Mouse (Mus musculus) liver, embryonic 15.5 days (tissue): ENCODE measurements around the gene Rab3ip. TPM values are rescaled to one million over a fixed set of nuclear protein-coding genes. Genes with fewer than 3 reads are reported as not detected.

Experiments
- ATAC-seq: fragments of 200-750 bp; cut with Nextera tagmentation; 2 replicates; pipeline ENCODE4 v1.8.0; 2017; ENCODE audit warnings: moderate number of reproducible peaks, mild to moderate bottlenecking, moderate library complexity; ENCODE audit not compliant: insufficient read depth
- H3K27ac ChIP-seq: fragments of 300-500 bp; sonication (generic); replicated peaks from 2 replicates; pipeline ENCODE4 v1.5.1; 2015; ENCODE audit warnings: mild to moderate bottlenecking, inconsistent platforms
- H3K27me3 ChIP-seq: fragments of 300-500 bp; sonication (generic); 2 replicates; pipeline ENCODE4 v1.6.1; 2015; ENCODE audit warnings: mild to moderate bottlenecking, inconsistent platforms
- H3K36me3 ChIP-seq: fragments of 300-500 bp; sonication (generic); replicated peaks from 2 replicates; pipeline ENCODE4 v1.6.1; 2015; ENCODE audit warnings: moderate library complexity, mild to moderate bottlenecking, inconsistent platforms
- H3K4me1 ChIP-seq: fragments of 300-500 bp; sonication (generic); replicated peaks from 2 replicates; pipeline ENCODE4 v1.6.1; 2015; ENCODE audit warnings: inconsistent platforms
- H3K4me2 ChIP-seq: fragments of 300-500 bp; sonication (generic); 2 replicates; pipeline ENCODE4 v1.6.1; 2015; ENCODE audit warnings: moderate library complexity, mild to moderate bottlenecking, inconsistent platforms
- H3K4me3 ChIP-seq: fragments of 300-500 bp; sonication (generic); replicated peaks from 2 replicates; pipeline ENCODE4 v1.5.1; 2015; ENCODE audit warnings: mild to moderate bottlenecking, inconsistent platforms
- H3K9ac ChIP-seq: fragments of 300-500 bp; sonication (generic); 2 replicates; pipeline ENCODE4 v1.6.1; 2015; ENCODE audit warnings: moderate library complexity, mild to moderate bottlenecking, inconsistent platforms
- H3K9me3 ChIP-seq: fragments of 300-500 bp; sonication (generic); replicated peaks from 2 replicates; pipeline ENCODE4 v1.6.1; 2016; ENCODE audit warnings: inconsistent platforms
- WGBS: fragments of 180-500 bp; shearing (Covaris S2); methylation state at CpG from one replicate; pipeline ENCODE4 v1.1.7; 2015; ENCODE audit warnings: mixed read lengths; ENCODE audit not compliant: insufficient replicate concordance; 5-methylcytosine and 5-hydroxymethylcytosine counted together
- polyA plus RNA-seq: library from polyadenylated mRNA; unstranded; fragments of >200 nt; fragmentation: Nextera tagmentation; extraction: Ambion mirVana; gene quantifications from 2 replicates; pipeline ENCODE4 v1.2.1, GENCODE M21; 2015

The Rab3ip gene
- polyA plus RNA-seq, 1 experiment from 2014 or later, result 10.7 TPM

DNA sequence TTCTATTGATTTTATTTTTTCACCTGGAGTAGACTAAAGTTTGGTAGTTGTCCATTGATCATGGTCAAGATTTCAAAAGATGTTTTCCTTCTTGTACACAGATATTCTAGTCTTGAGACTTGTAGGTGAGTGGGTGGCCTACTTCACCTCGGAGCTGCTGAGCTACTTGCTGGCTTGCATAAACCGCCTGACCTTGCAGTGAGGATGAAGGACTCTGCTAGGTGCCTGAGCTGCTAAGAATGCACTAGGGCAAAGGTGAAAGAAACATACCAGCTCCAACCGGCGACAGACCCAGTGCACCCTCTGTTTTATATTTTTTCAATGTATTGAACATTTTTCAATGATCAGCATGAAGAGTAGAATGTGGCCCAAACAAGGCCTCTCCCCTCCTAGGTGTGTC, 29.7 kb upstream of the Rab3ip start:
- Histone ChIP-seq H3K4me1 (no peaks in the 10 kb centered on the region), H3K27me3 (no peaks in the 10 kb centered on the region), H3K27ac (no peak overlapping the region), H3K4me2 (no peak overlapping the region), H3K9ac (no peak overlapping the region), H3K4me3 (no peak overlapping the region), H3K9me3 (no peaks in the 10 kb centered on the region), H3K36me3 (no peaks in the 10 kb centered on the region)
- WGBS, result 62% methylated on average over 4 of the region's 4 CpGs
- no peak for ATAC-seq

- Histone ChIP-seq H3K27me3 (no peaks in the 10 kb centered on the region), H3K27ac (no peak overlapping the region), H3K4me1 (no peaks in the 10 kb centered on the region), H3K36me3 (no peaks in the 10 kb centered on the region), H3K9me3 (no peaks in the 10 kb centered on the region), H3K4me3 (no peak overlapping the region), H3K4me2 (no peak overlapping the region), H3K9ac (no peak overlapping the region)
- ATAC-seq, result no peak
- 78% methylated on average over 9 of the region's 9 CpGs for WGBS
Measured at GRCm38 (mm10) chr10:116978841-116979240, 28.3 kb upstream of the Rab3ip start.

GRCm38 (mm10) chr10:116977858-116978257, 27.3 kb upstream of the Rab3ip start:
- H3K9me3 ChIP-seq, result no peaks in the 10 kb centered on the region
- no peaks in the 10 kb centered on the region for H3K4me1 ChIP-seq
- no peak for ATAC-seq
- 37% methylated on average over 2 of the region's 2 CpGs for WGBS
- H3K9ac ChIP-seq, result no peak overlapping the region
- no peaks in the 10 kb centered on the region for H3K36me3 ChIP-seq
- H3K4me3 ChIP-seq, result no peak overlapping the region
- no peaks in the 10 kb centered on the region for H3K27me3 ChIP-seq
- no peak overlapping the region for H3K4me2 ChIP-seq
- no peak overlapping the region for H3K27ac ChIP-seq

DNA sequence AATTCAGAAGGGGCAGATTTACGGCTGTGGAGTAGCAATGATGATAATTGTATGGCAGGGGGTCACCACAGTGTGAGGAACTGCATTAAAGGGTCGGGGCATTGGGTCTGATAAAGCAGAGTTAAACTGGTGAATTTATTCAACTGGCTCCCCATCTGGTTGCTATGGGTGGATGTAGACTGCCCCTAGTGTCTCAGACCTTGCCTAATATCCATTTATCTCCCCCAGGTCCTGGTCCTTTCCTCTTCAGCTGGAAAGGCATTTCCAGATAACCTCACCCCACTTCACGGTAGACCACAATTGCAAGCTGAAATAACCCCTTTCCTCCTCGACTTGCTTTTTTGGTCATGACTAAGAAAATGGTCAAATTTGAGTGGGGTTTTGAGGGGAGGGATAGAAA, 26.9 kb upstream of the Rab3ip start:
- Histone ChIP-seq H3K9ac (no peak overlapping the region), H3K27me3 (no peaks in the 10 kb centered on the region), H3K36me3 (no peaks in the 10 kb centered on the region), H3K4me1 (no peaks in the 10 kb centered on the region), H3K27ac (no peak overlapping the region), H3K9me3 (no peaks in the 10 kb centered on the region), H3K4me3 (no peak overlapping the region), H3K4me2 (no peak overlapping the region)
- 13% methylated on average over 4 of the region's 4 CpGs for WGBS
- no peak for ATAC-seq

DNA sequence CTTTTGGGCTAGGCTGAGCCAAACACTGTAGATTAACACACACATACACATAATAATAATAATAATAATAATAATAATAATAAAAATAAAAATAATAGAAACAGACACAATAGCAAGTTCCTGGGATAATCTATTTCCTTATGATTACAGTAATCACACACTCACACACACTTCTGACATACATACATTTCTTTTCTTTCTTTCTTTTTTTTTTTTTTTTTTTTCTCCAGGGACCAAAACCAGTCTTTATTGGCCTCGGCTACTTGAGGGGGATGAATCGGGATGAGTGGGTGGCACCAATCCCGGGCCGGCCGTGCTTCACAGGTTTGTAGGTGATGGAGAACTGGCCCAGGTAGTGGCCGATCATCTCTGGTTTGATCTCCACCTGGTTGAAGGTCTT, 21.9 kb upstream of the Rab3ip start, which contains the start of gene Gm10271:
TSS of gene Gm10271 (minus strand) at position 101 of the 400 bp plus-strand sequence.
- no peak within 1 kb of the TSS for H3K9ac ChIP-seq
- H3K9me3 ChIP-seq, result no peaks in the 10 kb centered on the region
- no peaks in the 10 kb centered on the region for H3K27me3 ChIP-seq
- no peak for ATAC-seq
- no peaks in the 10 kb centered on the region; the same call in 1 of the 2 replicates for H3K4me1 ChIP-seq
- H3K4me3 ChIP-seq, result no peak within 1 kb of the TSS
- no peak within 1 kb of the TSS for H3K4me2 ChIP-seq
- H3K27ac ChIP-seq, result no peak within 1 kb of the TSS
- WGBS, result 81% methylated on average over 6 of the region's 6 CpGs
- no peaks in the 10 kb centered on the region for H3K36me3 ChIP-seq

- 63% methylated on average over 4 of the region's 4 CpGs for WGBS
Measured at GRCm38 (mm10) chr10:116968741-116969140, 18.2 kb upstream of the Rab3ip start.

GRCm38 (mm10) chr10:116966065-116966464, 15.5 kb upstream of the Rab3ip start:
- no peaks in the 10 kb centered on the region; the same call in 1 of the 2 replicates for H3K4me1 ChIP-seq
- WGBS, result 59% methylated on average over 6 of the region's 6 CpGs
- H3K27ac ChIP-seq, result no peak overlapping the region
- no peak overlapping the region for H3K4me2 ChIP-seq
- 0 out of 2 replicates have a peak, but pooled peaks cover 3% of the 10 kb centered on the region for H3K27me3 ChIP-seq
- no peak overlapping the region for H3K4me3 ChIP-seq
- no peaks in the 10 kb centered on the region for H3K9me3 ChIP-seq
- H3K36me3 ChIP-seq, result no peaks in the 10 kb centered on the region
- ATAC-seq, result no peak
- no peak overlapping the region for H3K9ac ChIP-seq

More at GRCm38 (mm10) chr10:116968741-116969140, 18.2 kb upstream of the Rab3ip start:
- H3K9ac ChIP-seq, result no peak overlapping the region
- no peaks in the 10 kb centered on the region for H3K27me3 ChIP-seq
- H3K4me2 ChIP-seq, result no peak overlapping the region
- no peak for ATAC-seq
- no peak overlapping the region for H3K4me3 ChIP-seq
- no peaks in the 10 kb centered on the region for H3K36me3 ChIP-seq
- no peaks in the 10 kb centered on the region; the same call in 1 of the 2 replicates for H3K4me1 ChIP-seq
- H3K9me3 ChIP-seq, result no peaks in the 10 kb centered on the region
- H3K27ac ChIP-seq, result no peak overlapping the region

DNA sequence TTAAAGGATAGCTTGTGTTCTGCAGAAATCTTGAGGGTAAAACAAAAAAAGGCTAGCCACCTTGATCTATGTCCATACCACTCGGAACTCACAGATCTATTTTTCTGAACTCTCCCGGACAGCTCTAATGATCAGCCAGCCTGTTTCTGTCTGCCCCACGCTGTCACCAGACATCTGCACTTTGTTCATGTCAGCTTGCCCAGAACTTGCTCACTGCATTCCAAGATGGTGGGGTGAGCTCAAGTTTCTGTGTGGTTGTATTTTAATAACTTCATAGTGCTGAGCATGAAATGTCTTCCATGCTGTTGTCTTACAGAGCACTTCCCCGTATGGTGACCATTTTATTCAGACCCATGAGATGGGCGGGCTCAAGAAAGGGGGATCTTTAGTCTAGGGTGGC, 14.7 kb upstream of the Rab3ip start:
- Histone ChIP-seq H3K4me2 (no peak overlapping the region), H3K36me3 (no peaks in the 10 kb centered on the region), H3K4me3 (no peak overlapping the region), H3K4me1 (no peaks in the 10 kb centered on the region; the same call in 1 of the 2 replicates), H3K27ac (no peak overlapping the region), H3K9ac (no peak overlapping the region), H3K27me3 (0 out of 2 replicates have a peak, but pooled peaks cover 3% of the 10 kb centered on the region), H3K9me3 (no peaks in the 10 kb centered on the region)
- 59% methylated on average over 5 of the region's 5 CpGs for WGBS
- ATAC-seq, result no peak

DNA sequence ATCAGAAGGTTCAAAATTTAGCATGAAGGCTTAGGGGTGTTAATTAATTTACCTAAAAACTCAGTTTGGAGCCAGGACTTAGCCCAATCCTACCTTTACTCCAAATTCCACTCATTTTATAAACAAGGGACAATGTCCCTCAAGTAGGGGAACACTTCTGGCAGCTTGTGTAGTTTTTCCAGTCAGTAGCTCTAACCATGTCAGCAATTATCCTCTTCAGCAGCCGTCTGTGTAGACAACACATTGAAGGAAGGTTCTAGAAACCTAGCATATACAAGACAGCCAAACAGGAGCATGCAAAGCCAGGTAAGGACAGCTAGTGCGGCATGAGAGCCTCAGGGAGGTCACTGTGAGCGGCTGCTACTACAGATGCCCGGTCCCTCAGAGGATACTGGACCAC, 14.0 kb upstream of the Rab3ip start:
- H3K4me3 ChIP-seq, result no peak overlapping the region
- 0 out of 2 replicates have a peak, but pooled peaks cover 3% of the 10 kb centered on the region for H3K27me3 ChIP-seq
- no peak overlapping the region for H3K27ac ChIP-seq
- H3K9me3 ChIP-seq, result no peaks in the 10 kb centered on the region
- no peaks in the 10 kb centered on the region for H3K36me3 ChIP-seq
- H3K9ac ChIP-seq, result no peak overlapping the region
- 67% methylated on average over 4 of the region's 4 CpGs for WGBS
- ATAC-seq, result no peak
- H3K4me2 ChIP-seq, result no peak overlapping the region
- H3K4me1 ChIP-seq, result no peaks in the 10 kb centered on the region; the same call in 1 of the 2 replicates

- H3K4me1 ChIP-seq, result no peaks in the 10 kb centered on the region; the same call in 1 of the 2 replicates
- H3K27ac ChIP-seq, result no peak overlapping the region
- H3K9ac ChIP-seq, result no peak overlapping the region
- H3K9me3 ChIP-seq, result no peaks in the 10 kb centered on the region
- H3K27me3 ChIP-seq, result 0 out of 2 replicates have a peak, but pooled peaks cover 3% of the 10 kb centered on the region
- no peak overlapping the region for H3K4me2 ChIP-seq
- H3K4me3 ChIP-seq, result no peak overlapping the region
- 71% methylated on average over 11 of the region's 11 CpGs for WGBS
- ATAC-seq, result no peak
- H3K36me3 ChIP-seq, result no peaks in the 10 kb centered on the region
Measured at GRCm38 (mm10) chr10:116964084-116964483, 13.5 kb upstream of the Rab3ip start.

DNA sequence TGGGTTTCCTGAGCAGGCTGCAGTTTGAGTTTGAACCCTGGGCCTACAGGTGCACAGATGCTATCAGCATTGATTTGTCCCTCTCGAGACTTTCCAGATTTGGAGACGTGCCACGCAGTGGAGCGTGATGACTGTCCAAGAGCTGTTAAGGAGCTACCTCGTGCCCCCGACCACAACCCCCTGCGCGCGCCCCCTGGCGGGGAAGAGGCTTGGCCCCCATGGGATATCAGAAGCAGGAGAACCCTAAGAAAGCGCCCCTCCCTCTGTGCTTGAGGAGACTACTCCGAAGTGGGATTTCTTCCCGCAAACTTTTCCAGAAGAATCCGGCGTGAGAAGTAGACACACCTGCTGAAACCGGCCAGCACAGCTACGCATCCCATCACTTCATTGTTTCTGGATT, 12.2 kb upstream of the Rab3ip start:
- Histone ChIP-seq H3K36me3 (no peaks in the 10 kb centered on the region), H3K4me1 (no peaks in the 10 kb centered on the region), H3K27ac (no peak overlapping the region), H3K9ac (no peak overlapping the region), H3K4me2 (no peak overlapping the region), H3K9me3 (no peaks in the 10 kb centered on the region), H3K27me3 (0 out of 2 replicates have a peak, but pooled peaks cover 3% of the 10 kb centered on the region), H3K4me3 (no peak overlapping the region)
- ATAC-seq, result no peak
- 56% methylated on average over 17 of the region's 17 CpGs for WGBS

GRCm38 (mm10) chr10:116962152-116962551, 11.6 kb upstream of the Rab3ip start:
- no peak overlapping the region for H3K27ac ChIP-seq
- 70% methylated on average over 14 of the region's 14 CpGs for WGBS
- H3K27me3 ChIP-seq, result 0 out of 2 replicates have a peak, but pooled peaks cover 3% of the 10 kb centered on the region
- H3K9me3 ChIP-seq, result no peaks in the 10 kb centered on the region
- no peaks in the 10 kb centered on the region for H3K36me3 ChIP-seq
- H3K4me2 ChIP-seq, result no peak overlapping the region
- no peak overlapping the region for H3K9ac ChIP-seq
- no peak for ATAC-seq
- H3K4me1 ChIP-seq, result no peaks in the 10 kb centered on the region
- no peak overlapping the region for H3K4me3 ChIP-seq
